Mouse (Mus musculus): Measurements from ENCODE around the gene Cox5a.

- TF ChIP-seq CTCF (IDR thresholded peaks at IDR 0.05; ENCODE audit: borderline replicate concordance, control insufficient read depth, extremely low read depth, insufficient read depth, low read length, poor library complexity) = no peak
- TF ChIP-seq POLR2A (IDR thresholded peaks at IDR 0.05; ENCODE audit: control insufficient read depth, extremely low read depth, insufficient read depth, low read length, poor library complexity) = no peak
Measured at GRCm38 (mm10) chr9:57577144-57577849, 56.2 kb downstream of the Cox5a start.
